Mouse (Mus musculus): ENCODE measurements at regions not wholly inside any gene's neighbourhood (a gene's known extent, or its start where the extent isn't known, plus 50 kb on each side); places are given as distances from the start of the nearest gene placed in this dataset.

- Histone ChIP-seq H3K4me1 (ENCODE audit: control insufficient read depth, insufficient read depth, low read length) (no peaks in the 10 kb centered on the region), H3K27ac (ENCODE audit: insufficient read depth, low read length) (no peak overlapping the region), H3K4me3 (ENCODE audit: insufficient read depth, low read length) (no peak overlapping the region)
- TF ChIP-seq CTCF (IDR thresholded peaks at IDR 0.05; ENCODE audit: extremely low read depth, insufficient read depth, low read length) (no peak), POLR2A (IDR thresholded peaks at IDR 0.05; ENCODE audit: extremely low read depth, insufficient read depth, low read length) (no peak)
Measured at GRCm38 (mm10) chr3:148415443-148415842, 574.9 kb downstream of the Adgrl2 start.

- TF ChIP-seq POLR2A (IDR thresholded peaks at IDR 0.05; ENCODE audit: extremely low read depth, insufficient read depth, low read length) = no peak
- no peak overlapping the region for H3K27ac ChIP-seq (ENCODE audit: insufficient read depth, low read length)
- no peaks in the 10 kb centered on the region for H3K4me1 ChIP-seq (ENCODE audit: control insufficient read depth, insufficient read depth, low read length)
Measured at GRCm38 (mm10) chr3:148413027-148413426, 577.3 kb downstream of the Adgrl2 start.

GRCm38 (mm10) chr3:148412191-148412590 lies 578.2 kb downstream of the Adgrl2 start:
- H3K27ac ChIP-seq (ENCODE audit: insufficient read depth, low read length) = no peak overlapping the region
- no peaks in the 10 kb centered on the region for H3K4me1 ChIP-seq (ENCODE audit: control insufficient read depth, insufficient read depth, low read length)
- TF ChIP-seq POLR2A (IDR thresholded peaks at IDR 0.05; ENCODE audit: extremely low read depth, insufficient read depth, low read length) (no peak), CTCF (IDR thresholded peaks at IDR 0.05; ENCODE audit: extremely low read depth, insufficient read depth, low read length) (no peak)
- H3K4me3 ChIP-seq (ENCODE audit: insufficient read depth, low read length) = no peak overlapping the region

More at GRCm38 (mm10) chr3:148413027-148413426, 577.3 kb downstream of the Adgrl2 start:
- no peak overlapping the region for H3K4me3 ChIP-seq (ENCODE audit: insufficient read depth, low read length)

- Histone ChIP-seq H3K4me3 (ENCODE audit: insufficient read depth, low read length) (no peak overlapping the region), H3K4me1 (ENCODE audit: control insufficient read depth, insufficient read depth, low read length) (no peaks in the 10 kb centered on the region), H3K27ac (ENCODE audit: insufficient read depth, low read length) (no peak overlapping the region)
- TF ChIP-seq CTCF (IDR thresholded peaks at IDR 0.05; ENCODE audit: extremely low read depth, insufficient read depth, low read length) = no peak
- no peak for TF ChIP-seq POLR2A (IDR thresholded peaks at IDR 0.05; ENCODE audit: extremely low read depth, insufficient read depth, low read length)
Measured at GRCm38 (mm10) chr3:148398349-148398748, 592.0 kb downstream of the Adgrl2 start.

GRCm38 (mm10) chr3:148387550-148387949 lies 602.8 kb downstream of the Adgrl2 start:
- no peak for TF ChIP-seq POLR2A (IDR thresholded peaks at IDR 0.05; ENCODE audit: extremely low read depth, insufficient read depth, low read length)
- no peak for TF ChIP-seq CTCF (IDR thresholded peaks at IDR 0.05; ENCODE audit: extremely low read depth, insufficient read depth, low read length)
- H3K27ac ChIP-seq (ENCODE audit: insufficient read depth, low read length) = no peak overlapping the region
- no peak overlapping the region for H3K4me3 ChIP-seq (ENCODE audit: insufficient read depth, low read length)
- no peaks in the 10 kb centered on the region for H3K4me1 ChIP-seq (ENCODE audit: control insufficient read depth, insufficient read depth, low read length)

GRCm38 (mm10) chr3:148385712-148386111 lies 604.6 kb downstream of the Adgrl2 start:
- Histone ChIP-seq H3K27ac (ENCODE audit: insufficient read depth, low read length) (no peak overlapping the region), H3K4me1 (ENCODE audit: control insufficient read depth, insufficient read depth, low read length) (no peaks in the 10 kb centered on the region), H3K4me3 (ENCODE audit: insufficient read depth, low read length) (no peak overlapping the region)
- 0 out of 2 replicates have a peak, but pooled peaks have one; percentile 3 for TF ChIP-seq CTCF (IDR thresholded peaks at IDR 0.05; ENCODE audit: extremely low read depth, insufficient read depth, low read length)
- no peak for TF ChIP-seq POLR2A (IDR thresholded peaks at IDR 0.05; ENCODE audit: extremely low read depth, insufficient read depth, low read length)

GRCm38 (mm10) chr3:148381057-148381456 lies 609.3 kb downstream of the Adgrl2 start:
- TF ChIP-seq CTCF (IDR thresholded peaks at IDR 0.05; ENCODE audit: extremely low read depth, insufficient read depth, low read length) (no peak), POLR2A (IDR thresholded peaks at IDR 0.05; ENCODE audit: extremely low read depth, insufficient read depth, low read length) (no peak)
- Histone ChIP-seq H3K27ac (ENCODE audit: insufficient read depth, low read length) (no peak overlapping the region), H3K4me3 (ENCODE audit: insufficient read depth, low read length) (no peak overlapping the region), H3K4me1 (ENCODE audit: control insufficient read depth, insufficient read depth, low read length) (no peaks in the 10 kb centered on the region)

GRCm38 (mm10) chr3:148363331-148363730 lies 627.0 kb downstream of the Adgrl2 start:
- H3K4me3 ChIP-seq (ENCODE audit: insufficient read depth, low read length) = no peak overlapping the region
- TF ChIP-seq CTCF (IDR thresholded peaks at IDR 0.05; ENCODE audit: extremely low read depth, insufficient read depth, low read length) = no peak
- no peak for TF ChIP-seq POLR2A (IDR thresholded peaks at IDR 0.05; ENCODE audit: extremely low read depth, insufficient read depth, low read length)
- H3K4me1 ChIP-seq (ENCODE audit: control insufficient read depth, insufficient read depth, low read length) = no peaks in the 10 kb centered on the region
- H3K27ac ChIP-seq (ENCODE audit: insufficient read depth, low read length) = no peak overlapping the region

GRCm38 (mm10) chr3:148362453-148362864 lies 627.9 kb downstream of the Adgrl2 start:
- TF ChIP-seq POLR2A (IDR thresholded peaks at IDR 0.05; ENCODE audit: extremely low read depth, insufficient read depth, low read length) = no peak
- no peak for TF ChIP-seq CTCF (IDR thresholded peaks at IDR 0.05; ENCODE audit: extremely low read depth, insufficient read depth, low read length)
- Histone ChIP-seq H3K4me1 (ENCODE audit: control insufficient read depth, insufficient read depth, low read length) (no peaks in the 10 kb centered on the region), H3K27ac (ENCODE audit: insufficient read depth, low read length) (no peak overlapping the region), H3K4me3 (ENCODE audit: insufficient read depth, low read length) (no peak overlapping the region)

GRCm38 (mm10) chr3:148343633-148344361 lies 646.6 kb downstream of the Adgrl2 start:
- Histone ChIP-seq H3K4me3 (ENCODE audit: insufficient read depth, low read length) (no peak overlapping the region), H3K27ac (ENCODE audit: insufficient read depth, low read length) (no peak overlapping the region), H3K4me1 (ENCODE audit: control insufficient read depth, insufficient read depth, low read length) (no peaks in the 10 kb centered on the region)
- TF ChIP-seq CTCF (IDR thresholded peaks at IDR 0.05; ENCODE audit: extremely low read depth, insufficient read depth, low read length) = no peak
- no peak for TF ChIP-seq POLR2A (IDR thresholded peaks at IDR 0.05; ENCODE audit: extremely low read depth, insufficient read depth, low read length)
